Mouse (Mus musculus): Measurements from ENCODE around the gene Rasd1. TPM values are rescaled to one million over a fixed set of nuclear protein-coding genes. Genes with fewer than 3 reads are reported as not detected.

The Rasd1 gene
- polyA plus RNA-seq, 2 experiments = 0.37 to 0.52 TPM

GRCm38 (mm10) chr11:59977831-59978230 is 13.1 kb upstream of the Rasd1 start:
- no peak overlapping the region for H3K9ac ChIP-seq (replicated peaks)
- no peak for ATAC-seq (ENCODE audit: insufficient read depth)
- no peaks in the 10 kb centered on the region for H3K27me3 ChIP-seq (ENCODE audit: control insufficient read depth, insufficient read depth, low read length)
- H3K4me1 ChIP-seq (replicated peaks; ENCODE audit: control insufficient read depth in 2 of 2, insufficient read depth in 2 of 2, low read length in 1 of 2) = no peaks in the 10 kb centered on the region
- no peaks in the 10 kb centered on the region for H3K36me3 ChIP-seq (replicated peaks; ENCODE audit: control insufficient read depth, insufficient read depth, low read depth)
- no peak for DNase-seq (ENCODE audit: low read depth in 3 of 3, low spot score in 3 of 3)
- H3K27ac ChIP-seq = no peak overlapping the region
- WGBS (ENCODE audit: insufficient replicate concordance) = 54% methylated on average over 5 of the region's 5 CpGs
- no peak overlapping the region for H3K4me2 ChIP-seq (ENCODE audit: low read depth)
- no peak for TF ChIP-seq CTCF (IDR thresholded peaks at IDR 0.05; ENCODE audit: low read depth)
- TF ChIP-seq EP300 (IDR thresholded peaks at IDR 0.05; ENCODE audit: low read depth) = no peak
- no peaks in the 10 kb centered on the region for H3K9me3 ChIP-seq (ENCODE audit: control insufficient read depth, low read length)
- H3K4me3 ChIP-seq (ENCODE audit: insufficient read depth in 1 of 2, low read depth in 2 of 2, low read length in 2 of 2) = no peak overlapping the region

GRCm38 (mm10) chr11:59975241-59975640 is 10.5 kb upstream of the Rasd1 start:
- no peaks in the 10 kb centered on the region for H3K27me3 ChIP-seq (ENCODE audit: control insufficient read depth, insufficient read depth, low read length)
- 57% methylated on average over 10 of the region's 10 CpGs for WGBS (ENCODE audit: insufficient replicate concordance)
- no peak overlapping the region for H3K4me2 ChIP-seq (ENCODE audit: low read depth)
- no peaks in the 10 kb centered on the region for H3K4me1 ChIP-seq (replicated peaks; ENCODE audit: control insufficient read depth in 2 of 2, insufficient read depth in 2 of 2, low read length in 1 of 2)
- no peaks in the 10 kb centered on the region for H3K36me3 ChIP-seq (replicated peaks; ENCODE audit: control insufficient read depth, insufficient read depth, low read depth)
- no peak overlapping the region for H3K9ac ChIP-seq (replicated peaks)
- DNase-seq (ENCODE audit: low read depth in 3 of 3, low spot score in 3 of 3) (no peak), ATAC-seq (ENCODE audit: insufficient read depth) (no peak)
- no peak overlapping the region for H3K4me3 ChIP-seq (ENCODE audit: insufficient read depth in 1 of 2, low read depth in 2 of 2, low read length in 2 of 2)
- TF ChIP-seq CTCF (IDR thresholded peaks at IDR 0.05; ENCODE audit: low read depth) = no peak
- TF ChIP-seq EP300 (IDR thresholded peaks at IDR 0.05; ENCODE audit: low read depth) = no peak
- no peak overlapping the region for H3K27ac ChIP-seq
- H3K9me3 ChIP-seq (ENCODE audit: control insufficient read depth, low read length) = no peaks in the 10 kb centered on the region

DNA sequence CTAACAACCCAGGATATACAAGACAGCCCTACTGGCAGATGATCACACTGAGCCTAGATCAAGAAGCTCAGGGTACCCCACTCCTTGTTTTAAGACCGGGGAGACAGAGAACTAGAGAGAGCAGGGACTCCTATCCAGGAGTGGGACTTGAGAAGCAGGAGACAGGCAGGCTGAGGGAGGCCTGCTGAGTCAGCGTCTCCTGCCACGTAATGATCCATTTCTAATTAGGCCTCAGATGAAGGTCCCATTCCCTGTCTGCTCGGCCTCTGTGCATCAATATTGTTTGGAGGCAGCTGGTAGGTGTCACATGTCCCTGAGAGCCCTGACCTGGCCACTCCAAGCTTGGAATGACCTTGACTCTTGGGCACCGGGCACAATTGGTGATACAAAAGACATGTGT is 8.6 kb upstream of the Rasd1 start:
- H3K27me3 ChIP-seq (ENCODE audit: control insufficient read depth, insufficient read depth, low read length) = no peaks in the 10 kb centered on the region
- no peak for TF ChIP-seq EP300 (IDR thresholded peaks at IDR 0.05; ENCODE audit: low read depth)
- TF ChIP-seq CTCF (IDR thresholded peaks at IDR 0.05; ENCODE audit: low read depth) = no peak
- no peak overlapping the region for H3K4me2 ChIP-seq (ENCODE audit: low read depth)
- no peak overlapping the region for H3K4me3 ChIP-seq (ENCODE audit: insufficient read depth in 1 of 2, low read depth in 2 of 2, low read length in 2 of 2)
- no peaks in the 10 kb centered on the region for H3K9me3 ChIP-seq (ENCODE audit: control insufficient read depth, low read length)
- WGBS (ENCODE audit: insufficient replicate concordance) = 64% methylated on average over 5 of the region's 5 CpGs
- DNase-seq (ENCODE audit: low read depth in 3 of 3, low spot score in 3 of 3) (no peak), ATAC-seq (ENCODE audit: insufficient read depth) (no peak)
- H3K36me3 ChIP-seq (replicated peaks; ENCODE audit: control insufficient read depth, insufficient read depth, low read depth) = no peaks in the 10 kb centered on the region
- H3K4me1 ChIP-seq (replicated peaks; ENCODE audit: control insufficient read depth in 2 of 2, insufficient read depth in 2 of 2, low read length in 1 of 2) = no peaks in the 10 kb centered on the region
- no peak overlapping the region for H3K9ac ChIP-seq (replicated peaks)
- no peak overlapping the region for H3K27ac ChIP-seq

DNA sequence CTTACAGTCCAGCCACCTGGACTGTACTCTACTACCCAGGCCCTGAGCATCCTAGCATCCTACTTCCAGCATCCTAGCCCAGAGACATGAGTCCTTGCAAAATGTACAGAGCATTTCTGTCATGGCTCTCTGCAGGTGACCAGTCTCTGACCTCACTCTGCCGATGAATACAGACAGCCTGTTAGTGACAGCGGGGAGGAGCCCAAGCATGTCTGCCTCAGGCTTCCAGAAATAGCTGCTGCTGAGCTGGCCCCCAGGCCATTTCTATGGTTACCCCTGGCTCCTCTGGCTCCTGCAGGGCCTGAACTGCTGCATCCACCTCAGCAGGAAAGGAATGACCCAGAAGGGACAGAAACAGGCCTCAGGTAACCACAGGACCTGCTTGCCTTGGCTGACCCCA is 6.9 kb upstream of the Rasd1 start:
- no peak overlapping the region for H3K4me3 ChIP-seq (ENCODE audit: insufficient read depth in 1 of 2, low read depth in 2 of 2, low read length in 2 of 2)
- H3K9me3 ChIP-seq (ENCODE audit: control insufficient read depth, low read length) = no peaks in the 10 kb centered on the region
- no peak for DNase-seq (ENCODE audit: low read depth in 3 of 3, low spot score in 3 of 3)
- no peak for TF ChIP-seq CTCF (IDR thresholded peaks at IDR 0.05; ENCODE audit: low read depth)
- no peak for TF ChIP-seq EP300 (IDR thresholded peaks at IDR 0.05; ENCODE audit: low read depth)
- H3K27ac ChIP-seq = no peak overlapping the region
- H3K36me3 ChIP-seq (replicated peaks; ENCODE audit: control insufficient read depth, insufficient read depth, low read depth) = no peaks in the 10 kb centered on the region
- H3K9ac ChIP-seq (replicated peaks) = no peak overlapping the region
- no peak overlapping the region for H3K4me2 ChIP-seq (ENCODE audit: low read depth)
- ATAC-seq (ENCODE audit: insufficient read depth) = no peak
- no peaks in the 10 kb centered on the region for H3K27me3 ChIP-seq (ENCODE audit: control insufficient read depth, insufficient read depth, low read length)
- 60% methylated on average over 2 of the region's 2 CpGs for WGBS (ENCODE audit: insufficient replicate concordance)
- no peaks in the 10 kb centered on the region for H3K4me1 ChIP-seq (replicated peaks; ENCODE audit: control insufficient read depth in 2 of 2, insufficient read depth in 2 of 2, low read length in 1 of 2)

GRCm38 (mm10) chr11:59970780-59971179 is 6.0 kb upstream of the Rasd1 start:
- Histone ChIP-seq H3K27me3 (ENCODE audit: control insufficient read depth, insufficient read depth, low read length) (no peaks in the 10 kb centered on the region), H3K4me3 (ENCODE audit: insufficient read depth in 1 of 2, low read depth in 2 of 2, low read length in 2 of 2) (no peak overlapping the region), H3K4me1 (replicated peaks; ENCODE audit: control insufficient read depth in 2 of 2, insufficient read depth in 2 of 2, low read length in 1 of 2) (peaks cover 0 to 5% of the 10 kb centered on the region in 2 experiments; a peak in 2 of 4 replicates), H3K36me3 (replicated peaks; ENCODE audit: control insufficient read depth, insufficient read depth, low read depth) (no peaks in the 10 kb centered on the region), H3K9me3 (ENCODE audit: control insufficient read depth, low read length) (no peaks in the 10 kb centered on the region), H3K9ac (replicated peaks) (no peak overlapping the region), H3K4me2 (ENCODE audit: low read depth) (no peak overlapping the region), H3K27ac (no peak overlapping the region)
- no peak for ATAC-seq (ENCODE audit: insufficient read depth)
- TF ChIP-seq CTCF (IDR thresholded peaks at IDR 0.05; ENCODE audit: low read depth) = no peak
- no peak for TF ChIP-seq EP300 (IDR thresholded peaks at IDR 0.05; ENCODE audit: low read depth)
- 56% methylated on average over 5 of the region's 5 CpGs for WGBS (ENCODE audit: insufficient replicate concordance)
- no peak for DNase-seq (ENCODE audit: low read depth in 3 of 3, low spot score in 3 of 3)

All from liver, embryonic 14.5 days (tissue).